Mouse (Mus musculus) MN1 (cell line): Measurements from ENCODE around the gene Mdc1.

Experiments
- DNase-seq: peaks from one replicate; pipeline ENCODE4 v3.0.0-alpha.2; 2016; ENCODE audit warnings: low spot score

Mdc1 gene

GRCm38 (mm10) chr17:35882924-35883323 is 41.6 kb downstream of the Mdc1 start:
- DNase-seq: no peak

GRCm38 (mm10) chr17:35883777-35884176 is 42.5 kb downstream of the Mdc1 start:
- no peak for DNase-seq

GRCm38 (mm10) chr17:35887725-35888124 is 46.4 kb downstream of the Mdc1 start:
- no peak for DNase-seq

GRCm38 (mm10) chr17:35896781-35897643 is 55.7 kb downstream of the Mdc1 start, which contains the start of gene 2310061I04Rik:
Gene 2310061I04Rik, minus strand, starts transcription at chr17:35897431.
- DNase-seq: peak; percentile 95

GRCm38 (mm10) chr17:35897644-35898573 is 56.6 kb downstream of the Mdc1 start:
- no peak for DNase-seq

GRCm38 (mm10) chr17:35900636-35901035 is 59.3 kb downstream of the Mdc1 start:
- no peak for DNase-seq

GRCm38 (mm10) chr17:35903343-35903991 is 62.2 kb downstream of the Mdc1 start:
- peak; percentile 86 for DNase-seq

- no peak for DNase-seq
Observed at GRCm38 (mm10) chr17:35903992-35904355, 62.7 kb downstream of the Mdc1 start.

GRCm38 (mm10) chr17:35905587-35905986 is 64.3 kb downstream of the Mdc1 start:
- DNase-seq: no peak

GRCm38 (mm10) chr17:35907609-35908008 is 66.3 kb downstream of the Mdc1 start:
- DNase-seq: peak; percentile 27
